Mouse (Mus musculus) limb, embryonic 14.5 days (tissue): ENCODE measurements around the gene Foxa2. TPM values are rescaled to one million over a fixed set of nuclear protein-coding genes. Genes with fewer than 3 reads are reported as not detected.

Experiments used
- ATAC-seq: fragments of 200-750 bp; cut with Nextera tagmentation; 2 replicates; pipeline ENCODE4 v1.8.0; 2017; ENCODE audit warnings: low read depth, moderate number of reproducible peaks, moderate TSS enrichment; ENCODE audit not compliant: low FRiP score
- DNase-seq: peaks from one replicate; pipeline ENCODE4 v3.0.0-alpha.2; 2015; ENCODE audit warnings: low spot score
- H3K27ac ChIP-seq: fragments of 300-500 bp; sonication (generic); replicated peaks from 2 replicates; pipeline ENCODE4 v1.5.1; 2014; ENCODE audit warnings: low read depth, mild to moderate bottlenecking, low read length, moderate library complexity, mixed read lengths
- H3K27me3 ChIP-seq: fragments of 300-500 bp; sonication (generic); 2 replicates; pipeline ENCODE4 v1.6.1; 2014; ENCODE audit warnings: low read length, mixed read lengths; ENCODE audit not compliant: control insufficient read depth, insufficient read depth
- H3K36me3 ChIP-seq: fragments of 300-500 bp; sonication (generic); 2 replicates; pipeline ENCODE4 v1.6.1; 2014; ENCODE audit warnings: mild to moderate bottlenecking, low read length, moderate library complexity, mixed read lengths; ENCODE audit not compliant: control insufficient read depth, insufficient read depth
- H3K4me1 ChIP-seq: fragments of 300-500 bp; sonication (generic); 2 replicates; pipeline ENCODE4 v1.6.1; 2014; ENCODE audit warnings: antibody characterized with exemption, low read length, mixed read lengths; ENCODE audit not compliant: control insufficient read depth, insufficient read depth
- H3K4me2 ChIP-seq: fragments of 300-500 bp; sonication (generic); replicated peaks from 2 replicates; pipeline ENCODE4 v1.6.1; 2014; ENCODE audit warnings: low read depth, mild to moderate bottlenecking, low read length, moderate library complexity; ENCODE audit not compliant: severe bottlenecking
- H3K4me3 ChIP-seq: fragments of 300-500 bp; sonication (generic); replicated peaks from 2 replicates; pipeline ENCODE4 v1.5.1; 2014; ENCODE audit warnings: low read length
- H3K9ac ChIP-seq: fragments of 300-500 bp; sonication (generic); 2 replicates; pipeline ENCODE4 v1.6.1; 2014; ENCODE audit warnings: mild to moderate bottlenecking, low read depth, low read length, moderate library complexity; ENCODE audit not compliant: severe bottlenecking
- H3K9me3 ChIP-seq: fragments of 300-500 bp; sonication (generic); 2 replicates; pipeline ENCODE4 v1.6.1; 2016; ENCODE audit warnings: low read length; ENCODE audit not compliant: control insufficient read depth
- POLR2A ChIP-seq: fragments of 200-500 bp; IDR thresholded peaks from 2 replicates; pipeline ENCODE4 v1.8.0; 2012; ENCODE audit warnings: inconsistent platforms, mild to moderate bottlenecking, moderate library complexity, borderline replicate concordance; ENCODE audit not compliant: insufficient read depth, insufficient read length; ENCODE audit errors: extremely low read depth
- WGBS: fragments of 180-500 bp; shearing (Covaris S2); extraction: QIAGEN DNeasy Blood & Tissue Kit; methylation state at CpG from one replicate; pipeline ENCODE4 v1.1.7; 2014; 5-methylcytosine and 5-hydroxymethylcytosine counted together
- polyA plus RNA-seq, 2 experiments: library from polyadenylated mRNA; depleted of rRNA in 1 of 2; stranded (reverse) in 1 of 2; unstranded in 1 of 2; fragments of >200 nt; fragmentation: Nextera tagmentation in 1 of 2; extraction: Ambion mirVana in 1 of 2; gene quantifications; 2 replicates each; pipeline versions ENCODE4 v1.2.1 to v1.2.3; 2012 to 2014

Foxa2 gene
- 1.7 and 3.8 TPM in 2 replicates for polyA plus RNA-seq (2012; rRNA removed)
- polyA plus RNA-seq (2014; fragmentation: Nextera tagmentation; extraction: Ambion mirVana): 0.14 and 0.15 TPM in 2 replicates

GRCm38 (mm10) chr2:148046799-148047165 is at the start of gene Foxa2:
Foxa2 (minus strand) TSS chr2:148046969.
- Histone ChIP-seq H3K4me3 (peak within 1 kb of the TSS; percentile 35), H3K9me3 (no peaks in the 10 kb centered on the region), H3K9ac (0 out of 2 replicates have a peak within 1 kb of the TSS, but pooled peaks have one; percentile 12), H3K4me1 (peaks cover 13% of the 10 kb centered on the region; the same call in 1 of the 2 replicates), H3K4me2 (peak within 1 kb of the TSS; percentile 47), H3K27me3 (peaks cover 100% of the 10 kb centered on the region), H3K36me3 (no peaks in the 10 kb centered on the region), H3K27ac (no peak within 1 kb of the TSS)
- no peak for TF ChIP-seq POLR2A
- WGBS: 2% methylated on average over 19 of the region's 19 CpGs
- ATAC-seq (no peak), DNase-seq (no peak)

DNA sequence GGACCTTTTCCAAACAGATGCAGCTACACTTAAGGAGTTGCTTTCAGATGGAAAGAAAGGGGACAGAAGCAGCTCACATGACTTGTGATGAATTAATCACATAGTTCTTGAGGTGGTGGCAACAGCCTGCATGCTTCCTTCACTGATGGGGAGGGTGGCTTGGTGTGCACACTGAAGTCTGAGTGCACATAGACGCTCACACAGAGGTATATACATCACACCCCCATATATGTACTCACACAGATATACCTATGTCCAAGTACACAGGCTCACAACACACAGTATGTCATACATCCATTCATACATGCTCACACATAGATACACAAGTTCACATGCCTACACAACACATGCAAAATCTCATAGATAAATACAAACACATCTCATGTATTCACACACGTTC is 45.3 kb upstream of the Foxa2 start:
- Histone ChIP-seq H3K27me3 (no peaks in the 10 kb centered on the region), H3K4me3 (no peak overlapping the region), H3K4me2 (no peak overlapping the region), H3K9ac (no peak overlapping the region), H3K36me3 (no peaks in the 10 kb centered on the region), H3K4me1 (no peaks in the 10 kb centered on the region), H3K27ac (no peak overlapping the region), H3K9me3 (no peaks in the 10 kb centered on the region)
- 89% methylated on average over 2 of the region's 2 CpGs for WGBS
- no peak for TF ChIP-seq POLR2A
- ATAC-seq: no peak
- DNase-seq: no peak

GRCm38 (mm10) chr2:148091657-148092056 is 44.9 kb upstream of the Foxa2 start:
- no peak overlapping the region for H3K4me3 ChIP-seq
- H3K27ac ChIP-seq: no peak overlapping the region
- no peak overlapping the region for H3K4me2 ChIP-seq
- ATAC-seq (no peak), DNase-seq (no peak)
- no peaks in the 10 kb centered on the region for H3K4me1 ChIP-seq
- no peaks in the 10 kb centered on the region for H3K36me3 ChIP-seq
- H3K9me3 ChIP-seq: no peaks in the 10 kb centered on the region
- no peak overlapping the region for H3K9ac ChIP-seq
- WGBS: 71% methylated on average over 6 of the region's 6 CpGs
- TF ChIP-seq POLR2A: no peak
- H3K27me3 ChIP-seq: no peaks in the 10 kb centered on the region

GRCm38 (mm10) chr2:148090071-148090470 is 43.3 kb upstream of the Foxa2 start:
- TF ChIP-seq POLR2A: no peak
- H3K4me3 ChIP-seq: no peak overlapping the region
- no peak for DNase-seq

GRCm38 (mm10) chr2:148085529-148085928 is 38.8 kb upstream of the Foxa2 start:
- H3K4me3 ChIP-seq: no peak overlapping the region
- H3K36me3 ChIP-seq: no peaks in the 10 kb centered on the region
- no peaks in the 10 kb centered on the region for H3K4me1 ChIP-seq
- no peak overlapping the region for H3K9ac ChIP-seq
- ATAC-seq (no peak), DNase-seq (no peak)
- no peak overlapping the region for H3K27ac ChIP-seq
- H3K4me2 ChIP-seq: no peak overlapping the region
- no peaks in the 10 kb centered on the region for H3K27me3 ChIP-seq
- WGBS: 62% methylated on average over 5 of the region's 5 CpGs
- TF ChIP-seq POLR2A: no peak
- H3K9me3 ChIP-seq: no peaks in the 10 kb centered on the region

More at GRCm38 (mm10) chr2:148090071-148090470, 43.3 kb upstream of the Foxa2 start:
- H3K4me1 ChIP-seq: no peaks in the 10 kb centered on the region
- no peak overlapping the region for H3K9ac ChIP-seq
- 84% methylated on average over 2 of the region's 2 CpGs for WGBS
- H3K9me3 ChIP-seq: no peaks in the 10 kb centered on the region
- ATAC-seq: no peak
- no peak overlapping the region for H3K27ac ChIP-seq
- no peak overlapping the region for H3K4me2 ChIP-seq
- no peaks in the 10 kb centered on the region for H3K27me3 ChIP-seq
- H3K36me3 ChIP-seq: no peaks in the 10 kb centered on the region

GRCm38 (mm10) chr2:148085126-148085525 is 38.4 kb upstream of the Foxa2 start:
- H3K9ac ChIP-seq: no peak overlapping the region

More at GRCm38 (mm10) chr2:148085126-148085525, 38.4 kb upstream of the Foxa2 start:
- H3K27ac ChIP-seq: no peak overlapping the region
- H3K27me3 ChIP-seq: no peaks in the 10 kb centered on the region
- no peak for ATAC-seq
- no peak for DNase-seq
- 66% methylated on average over 4 of the region's 4 CpGs for WGBS
- H3K4me2 ChIP-seq: no peak overlapping the region
- no peaks in the 10 kb centered on the region for H3K9me3 ChIP-seq
- H3K36me3 ChIP-seq: no peaks in the 10 kb centered on the region
- H3K4me1 ChIP-seq: no peaks in the 10 kb centered on the region
- TF ChIP-seq POLR2A: no peak
- H3K4me3 ChIP-seq: no peak overlapping the region
